Mouse (Mus musculus) heart, postnatal 0 days (tissue): ENCODE measurements at regions not wholly inside any gene's neighbourhood (a gene's known extent, or its start where the extent isn't known, plus 50 kb on each side); places are given as distances from the start of the nearest gene placed in this dataset.

Experiments
- CTCF ChIP-seq: IDR thresholded peaks from 2 replicates; pipeline ENCODE4 v1.5.1; 2016; ENCODE audit warnings: antibody characterized with exemption, control low read depth, low read depth
- EP300 ChIP-seq: IDR thresholded peaks from 2 replicates; pipeline ENCODE4 v1.6.1; 2016; ENCODE audit warnings: antibody characterized with exemption, low read depth

- no peak for TF ChIP-seq CTCF
- TF ChIP-seq EP300, result no peak
Measured at GRCm38 (mm10) chr12:79891942-79892341, 220.9 kb downstream of the Zfp36l1 start.
